Mouse (Mus musculus) intestine, postnatal 0 days (tissue): ENCODE results near the gene Evi2. TPM values are rescaled to one million over a fixed set of nuclear protein-coding genes. Genes with fewer than 3 reads are reported as not detected.

ENCODE experiments used
- ATAC-seq: fragments of 200-750 bp; cut with Nextera tagmentation; 2 replicates; pipeline ENCODE4 v1.8.0; 2017; ENCODE audit warnings: mild to moderate bottlenecking, moderate TSS enrichment, moderate library complexity
- H3K27ac ChIP-seq: fragments of 300-500 bp; sonication (generic); 2 replicates; pipeline ENCODE4 v1.5.1; 2014; ENCODE audit warnings: mild to moderate bottlenecking, low read depth, low read length, moderate library complexity
- H3K27me3 ChIP-seq: fragments of 300-500 bp; sonication (generic); replicated peaks from 2 replicates; pipeline ENCODE4 v1.6.1; 2014; ENCODE audit warnings: low read length, mixed read lengths; ENCODE audit not compliant: control insufficient read depth, insufficient read depth
- H3K36me3 ChIP-seq: fragments of 300-500 bp; sonication (generic); 2 replicates; pipeline ENCODE4 v1.6.1; 2014; ENCODE audit warnings: mild to moderate bottlenecking, moderate library complexity; ENCODE audit not compliant: control insufficient read depth, insufficient read depth
- H3K4me1 ChIP-seq: fragments of 300-500 bp; sonication (generic); replicated peaks from 2 replicates; pipeline ENCODE4 v1.6.1; 2014; ENCODE audit warnings: antibody characterized with exemption, low read length, mixed read lengths; ENCODE audit not compliant: control insufficient read depth, insufficient read depth
- H3K4me2 ChIP-seq: fragments of 300-500 bp; sonication (generic); replicated peaks from 2 replicates; pipeline ENCODE4 v1.6.1; 2014; ENCODE audit warnings: low read depth, mild to moderate bottlenecking, moderate library complexity
- H3K4me3 ChIP-seq: fragments of 300-500 bp; sonication (generic); 2 replicates; pipeline ENCODE4 v1.5.1; 2014; ENCODE audit warnings: low read depth, low read length
- H3K9ac ChIP-seq: fragments of 300-500 bp; sonication (generic); 2 replicates; pipeline ENCODE4 v1.6.1; 2014; ENCODE audit warnings: mild to moderate bottlenecking, low read depth, low read length
- H3K9me3 ChIP-seq: fragments of 300-500 bp; sonication (generic); 2 replicates; pipeline ENCODE4 v1.6.1; 2016; ENCODE audit warnings: mixed run types; ENCODE audit not compliant: control insufficient read depth
- CTCF ChIP-seq: sonication (generic); IDR thresholded peaks from 2 replicates; pipeline ENCODE4 v1.5.1; 2016; ENCODE audit warnings: low read depth, mild to moderate bottlenecking, control low read depth, antibody characterized with exemption, moderate library complexity
- WGBS: fragments of 180-500 bp; shearing (Covaris S2); extraction: QIAGEN DNeasy Blood & Tissue Kit; methylation state at CpG from one replicate; pipeline ENCODE4 v1.1.7; 2014; 5-methylcytosine and 5-hydroxymethylcytosine counted together
- polyA plus RNA-seq: library from polyadenylated mRNA; unstranded; fragments of >200 nt; fragmentation: Nextera tagmentation; extraction: Ambion mirVana; gene quantifications from 2 replicates; pipeline ENCODE4 v1.2.1, GENCODE M21; 2015

Evi2 gene
- polyA plus RNA-seq, 1 experiment from 2014 or later, result 0.17 TPM

GRCm38 (mm10) chr11:79522944-79523343 lies 7.4 kb downstream of the Evi2 start:
- no peak for TF ChIP-seq CTCF
- Histone ChIP-seq H3K9ac (no peak overlapping the region), H3K36me3 (no peaks in the 10 kb centered on the region; the same call in 1 of the 2 replicates), H3K27me3 (no peaks in the 10 kb centered on the region), H3K27ac (no peak overlapping the region), H3K4me2 (no peak overlapping the region), H3K4me3 (no peak overlapping the region), H3K4me1 (no peaks in the 10 kb centered on the region), H3K9me3 (no peaks in the 10 kb centered on the region)
- ATAC-seq, result no peak
- WGBS, result 67% methylated on average over 1 of the region's 1 CpGs

- H3K4me2 ChIP-seq, result no peak overlapping the region
- ATAC-seq, result no peak
- TF ChIP-seq CTCF, result no peak
Measured at GRCm38 (mm10) chr11:79521930-79522329, 8.5 kb downstream of the Evi2 start.

GRCm38 (mm10) chr11:79520772-79521171 lies 9.6 kb downstream of the Evi2 start:
- no peaks in the 10 kb centered on the region for H3K4me1 ChIP-seq
- no peak overlapping the region for H3K4me2 ChIP-seq
- ATAC-seq, result no peak
- H3K9me3 ChIP-seq, result no peaks in the 10 kb centered on the region
- no peaks in the 10 kb centered on the region for H3K27me3 ChIP-seq
- no peak overlapping the region for H3K9ac ChIP-seq
- H3K4me3 ChIP-seq, result no peak overlapping the region
- H3K36me3 ChIP-seq, result no peaks in the 10 kb centered on the region; the same call in 1 of the 2 replicates
- H3K27ac ChIP-seq, result no peak overlapping the region
- no peak for TF ChIP-seq CTCF

More at GRCm38 (mm10) chr11:79521930-79522329, 8.5 kb downstream of the Evi2 start:
- Histone ChIP-seq H3K4me1 (no peaks in the 10 kb centered on the region), H3K9ac (no peak overlapping the region), H3K4me3 (no peak overlapping the region), H3K9me3 (no peaks in the 10 kb centered on the region), H3K27ac (no peak overlapping the region), H3K27me3 (no peaks in the 10 kb centered on the region), H3K36me3 (no peaks in the 10 kb centered on the region; the same call in 1 of the 2 replicates)

- TF ChIP-seq CTCF, result no peak
- no peak overlapping the region for H3K9ac ChIP-seq
- 87% methylated on average over 1 of the region's 1 CpGs for WGBS
- H3K4me2 ChIP-seq, result no peak overlapping the region
- H3K9me3 ChIP-seq, result no peaks in the 10 kb centered on the region
- no peak for ATAC-seq
- no peaks in the 10 kb centered on the region for H3K4me1 ChIP-seq
- no peaks in the 10 kb centered on the region; the same call in 1 of the 2 replicates for H3K36me3 ChIP-seq
- no peak overlapping the region for H3K4me3 ChIP-seq
- no peaks in the 10 kb centered on the region for H3K27me3 ChIP-seq
- no peak overlapping the region for H3K27ac ChIP-seq
Measured at GRCm38 (mm10) chr11:79519878-79520291, 10.5 kb downstream of the Evi2 start.

DNA sequence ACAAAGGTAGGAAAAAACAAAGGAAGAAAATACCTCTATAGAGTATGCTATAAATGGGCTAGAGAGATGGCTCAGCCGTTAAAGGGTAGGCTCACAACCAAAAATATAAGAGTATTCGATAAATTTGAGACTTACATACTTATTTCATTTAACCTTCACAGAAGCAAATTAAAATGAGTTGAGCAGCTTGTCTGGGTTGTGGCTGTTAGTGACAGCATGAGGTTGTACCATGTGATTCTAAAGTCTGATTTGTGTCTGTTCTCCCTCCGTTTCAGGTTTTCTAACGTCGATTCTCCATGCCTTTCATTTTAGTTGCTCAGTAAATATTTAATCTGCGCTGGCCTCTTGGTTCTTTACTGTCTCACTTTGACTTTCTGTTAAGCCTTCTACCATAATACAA lies 11.1 kb downstream of the Evi2 start:
- Histone ChIP-seq H3K9me3 (no peaks in the 10 kb centered on the region), H3K4me1 (no peaks in the 10 kb centered on the region), H3K4me3 (no peak overlapping the region), H3K27me3 (no peaks in the 10 kb centered on the region), H3K27ac (no peak overlapping the region), H3K4me2 (no peak overlapping the region), H3K36me3 (no peaks in the 10 kb centered on the region; the same call in 1 of the 2 replicates), H3K9ac (no peak overlapping the region)
- ATAC-seq, result no peak
- 63% methylated on average over 6 of the region's 6 CpGs for WGBS
- no peak for TF ChIP-seq CTCF

DNA sequence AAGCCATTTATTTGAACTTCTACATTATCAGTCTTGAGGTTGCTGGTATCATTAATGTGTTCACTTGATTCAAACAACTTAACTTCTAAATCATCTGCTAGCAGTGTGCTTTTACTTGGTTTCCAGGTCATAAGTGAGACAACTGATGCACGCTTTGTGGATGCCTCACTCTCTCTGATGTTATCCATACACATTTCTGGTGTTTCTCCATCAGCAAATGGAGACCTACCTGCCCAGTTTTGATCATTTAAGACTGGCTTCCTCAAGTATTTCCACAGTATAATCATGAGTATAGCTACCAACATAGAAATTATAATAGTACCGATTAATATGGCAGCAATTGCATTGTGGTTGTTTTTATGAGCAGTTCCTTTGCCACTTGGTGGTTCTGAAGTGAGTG lies 14.6 kb downstream of the Evi2 start:
- Histone ChIP-seq H3K4me1 (no peaks in the 10 kb centered on the region), H3K9ac (no peak overlapping the region), H3K27ac (no peak overlapping the region), H3K4me2 (no peak overlapping the region), H3K27me3 (no peaks in the 10 kb centered on the region), H3K9me3 (no peaks in the 10 kb centered on the region), H3K36me3 (no peaks in the 10 kb centered on the region), H3K4me3 (no peak overlapping the region)
- ATAC-seq, result no peak
- TF ChIP-seq CTCF, result no peak
- WGBS, result 98% methylated on average over 2 of the region's 2 CpGs

DNA sequence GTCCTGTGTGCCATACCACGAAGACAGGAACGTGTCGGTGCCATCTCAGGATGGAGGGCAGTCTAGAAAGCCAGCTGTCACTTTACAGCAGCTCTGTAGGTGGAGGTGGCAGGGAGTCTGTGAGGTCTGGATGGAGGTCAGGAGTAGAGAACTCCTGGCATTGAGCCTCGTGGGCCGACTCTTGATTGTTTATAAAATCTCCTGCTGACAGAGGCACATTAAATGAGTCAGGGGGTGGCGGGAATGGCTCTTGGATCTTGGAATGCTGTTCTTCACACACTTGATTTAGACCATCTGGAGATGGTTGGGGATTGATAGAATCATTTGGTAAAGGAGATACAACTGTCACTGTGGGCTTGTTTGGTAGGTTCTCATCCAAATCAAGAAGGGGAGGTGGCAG lies 15.1 kb downstream of the Evi2 start:
- Histone ChIP-seq H3K4me2 (no peak overlapping the region), H3K27me3 (no peaks in the 10 kb centered on the region), H3K4me3 (no peak overlapping the region), H3K4me1 (no peaks in the 10 kb centered on the region), H3K9me3 (no peaks in the 10 kb centered on the region), H3K27ac (no peak overlapping the region), H3K9ac (no peak overlapping the region), H3K36me3 (no peaks in the 10 kb centered on the region)
- TF ChIP-seq CTCF, result no peak
- no peak for ATAC-seq
- WGBS, result 69% methylated on average over 6 of the region's 6 CpGs
